Mouse (Mus musculus) stomach, embryonic 16.5 days (tissue): ENCODE data around the gene Olfr71. TPM values are rescaled to one million over a fixed set of nuclear protein-coding genes. Genes with fewer than 3 reads are reported as not detected.
A peak's percentile ranks its signal among the peaks of the same experiment; 100 is the strongest.

Experiments used
- ATAC-seq: fragments of 200-750 bp; cut with Nextera tagmentation; 2 replicates; pipeline ENCODE4 v1.8.0; 2017; ENCODE audit warnings: moderate number of reproducible peaks, moderate TSS enrichment; ENCODE audit not compliant: insufficient read depth, low FRiP score
- H3K27ac ChIP-seq: fragments of 300-500 bp; sonication (generic); 2 replicates; pipeline ENCODE4 v1.5.1; 2014; ENCODE audit warnings: low read length
- H3K27me3 ChIP-seq: fragments of 300-500 bp; sonication (generic); 2 replicates; pipeline ENCODE4 v1.6.1; 2014; ENCODE audit warnings: low read length, control low read depth, mixed read lengths; ENCODE audit not compliant: control insufficient read depth, insufficient read depth
- H3K36me3 ChIP-seq: fragments of 300-500 bp; sonication (generic); 2 replicates; pipeline ENCODE4 v1.6.1; 2014; ENCODE audit warnings: low read length; ENCODE audit not compliant: control insufficient read depth, insufficient read depth
- H3K4me1 ChIP-seq: fragments of 300-500 bp; sonication (generic); 2 replicates; pipeline ENCODE4 v1.6.1; 2014; ENCODE audit warnings: low read length, control low read depth, mixed read lengths; ENCODE audit not compliant: control insufficient read depth, insufficient read depth
- H3K4me2 ChIP-seq: fragments of 300-500 bp; sonication (generic); 2 replicates; pipeline ENCODE4 v1.6.1; 2014; ENCODE audit warnings: low read depth, low read length, mixed read lengths
- H3K4me3 ChIP-seq: fragments of 300-500 bp; sonication (generic); replicated peaks from 2 replicates; pipeline ENCODE4 v1.5.1; 2014; ENCODE audit warnings: mild to moderate bottlenecking, low read length
- H3K9ac ChIP-seq: fragments of 300-500 bp; sonication (generic); 2 replicates; pipeline ENCODE4 v1.6.1; 2014; ENCODE audit warnings: low read length
- H3K9me3 ChIP-seq: fragments of 300-500 bp; sonication (generic); replicated peaks from 2 replicates; pipeline ENCODE4 v1.6.1; 2016; ENCODE audit warnings: low read length, control low read depth; ENCODE audit not compliant: control insufficient read depth
- WGBS: fragments of 180-500 bp; shearing (Covaris S2); extraction: QIAGEN DNeasy Blood & Tissue Kit; methylation state at CpG from one replicate; pipeline ENCODE4 v1.1.7; 2014; 5-methylcytosine and 5-hydroxymethylcytosine counted together
- polyA plus RNA-seq: library from polyadenylated mRNA; unstranded; fragments of >200 nt; fragmentation: Nextera tagmentation; extraction: Ambion mirVana; gene quantifications from 2 replicates; pipeline ENCODE4 v1.2.1, GENCODE M21; 2015

Olfr71 gene
- polyA plus RNA-seq, 1 experiment from 2014 or later: not detected

DNA sequence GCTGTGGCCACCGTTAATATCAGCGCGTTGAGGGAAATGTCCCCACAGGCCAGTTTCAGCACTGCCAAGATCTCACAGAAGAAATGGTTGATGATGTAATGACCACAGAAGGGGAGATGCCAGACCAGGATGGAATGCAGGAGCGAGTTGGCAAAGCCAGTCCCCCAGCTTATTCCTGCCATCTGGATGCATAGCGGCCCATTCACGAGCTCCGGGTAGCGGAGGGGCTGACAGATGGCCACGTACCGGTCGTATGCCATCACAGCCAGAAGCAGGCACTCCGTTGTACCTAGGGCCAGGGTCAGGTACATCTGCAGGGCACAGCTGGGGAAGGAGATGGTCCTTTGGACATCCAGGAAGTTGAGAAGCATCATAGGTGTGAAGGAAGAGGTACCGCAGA, 13.5 kb downstream of the Olfr71 start:
- H3K27ac ChIP-seq: no peak overlapping the region
- H3K9me3 ChIP-seq: no peaks in the 10 kb centered on the region
- 90% methylated on average over 13 of the region's 13 CpGs for WGBS

DNA sequence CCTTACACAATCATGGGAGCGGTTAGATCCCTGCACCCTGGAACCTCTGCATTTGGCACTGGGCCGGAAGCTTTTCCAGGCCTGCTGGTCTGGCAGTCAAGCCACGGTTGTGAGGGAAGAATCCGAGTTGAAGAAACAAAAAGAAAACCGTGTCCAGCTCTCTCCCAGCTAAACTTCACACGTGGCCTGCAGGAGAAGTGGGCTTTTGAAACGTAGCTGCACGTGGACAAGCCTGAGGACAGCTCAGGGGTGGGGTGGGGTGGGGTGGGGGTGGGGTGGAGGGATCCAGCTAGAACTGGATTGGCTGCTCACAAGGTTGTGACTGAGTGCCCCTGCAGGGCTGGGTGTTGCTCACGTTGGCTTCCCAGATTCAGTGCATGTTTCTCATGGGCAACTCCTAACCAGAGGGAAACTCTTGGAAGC, 14.8 kb downstream of the Olfr71 start:
- no peaks in the 10 kb centered on the region for H3K9me3 ChIP-seq
- peak; percentile 70; the same call in 1 of the 2 replicates for ATAC-seq
- H3K27ac ChIP-seq: 0 out of 2 replicates have a peak overlapping the region, but pooled peaks have one; percentile 19
- no peaks in the 10 kb centered on the region for H3K27me3 ChIP-seq
- no peaks in the 10 kb centered on the region for H3K36me3 ChIP-seq
- WGBS: 20% methylated on average over 9 of the region's 9 CpGs
- H3K9ac ChIP-seq: no peak overlapping the region
- H3K4me2 ChIP-seq: no peak overlapping the region; the same call in 1 of the 2 replicates
- H3K4me3 ChIP-seq: no peak overlapping the region
- H3K4me1 ChIP-seq: peaks cover 3% of the 10 kb centered on the region; the same call in 1 of the 2 replicates

More for the DNA sequence above, 13.5 kb downstream of the Olfr71 start:
- no peak overlapping the region for H3K4me2 ChIP-seq
- peaks cover 3% of the 10 kb centered on the region; the same call in 1 of the 2 replicates for H3K4me1 ChIP-seq
- H3K4me3 ChIP-seq: no peak overlapping the region
- H3K9ac ChIP-seq: no peak overlapping the region
- no peaks in the 10 kb centered on the region for H3K27me3 ChIP-seq
- ATAC-seq: no peak
- no peaks in the 10 kb centered on the region for H3K36me3 ChIP-seq

DNA sequence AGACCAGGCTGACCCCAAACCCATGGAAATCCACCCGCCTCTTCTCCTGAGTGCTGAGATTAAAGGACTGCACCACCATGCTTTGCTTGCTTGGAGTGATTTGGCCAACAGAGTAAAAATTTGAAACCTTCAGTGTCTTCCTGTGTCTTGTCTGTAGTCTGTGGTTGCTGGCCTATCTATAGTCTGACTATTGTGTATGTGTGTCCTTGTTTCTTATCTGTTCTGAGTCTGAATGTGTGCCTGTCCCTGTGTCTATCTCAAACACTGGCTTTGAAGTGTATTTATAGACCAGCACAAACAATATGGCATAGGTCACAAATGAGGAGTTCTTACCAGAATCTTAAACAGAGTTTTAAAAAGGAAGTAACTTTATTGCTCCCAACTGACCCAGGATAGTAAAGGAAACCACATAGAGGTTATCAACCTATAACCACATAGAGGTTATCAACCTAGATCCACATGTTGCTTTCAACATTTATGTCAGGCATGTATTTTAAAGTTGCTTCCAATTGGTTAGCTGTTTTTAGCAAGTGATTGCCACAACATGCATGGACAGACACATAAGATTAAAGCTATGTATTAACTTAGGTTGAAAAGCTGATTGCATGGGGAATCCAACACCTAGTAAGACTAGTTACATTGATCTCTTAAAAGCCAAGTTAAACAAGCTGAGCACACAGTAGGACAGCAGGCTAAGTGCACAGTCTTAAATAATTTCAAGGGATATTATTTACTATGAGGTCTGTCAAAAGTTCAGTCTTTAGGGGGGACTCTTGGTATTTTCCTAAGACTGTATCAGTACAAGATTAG, 15.4 kb downstream of the Olfr71 start:
- H3K4me1 ChIP-seq: peaks cover 3% of the 10 kb centered on the region; the same call in 1 of the 2 replicates
- H3K9ac ChIP-seq: no peak overlapping the region
- no peaks in the 10 kb centered on the region for H3K27me3 ChIP-seq
- H3K27ac ChIP-seq: 0 out of 2 replicates have a peak overlapping the region, but pooled peaks have one; percentile 19
- 88% methylated on average over 1 of the region's 1 CpGs for WGBS
- no peak overlapping the region for H3K4me2 ChIP-seq
- no peaks in the 10 kb centered on the region for H3K36me3 ChIP-seq
- no peak for ATAC-seq
- no peaks in the 10 kb centered on the region for H3K9me3 ChIP-seq
- H3K4me3 ChIP-seq: no peak overlapping the region

DNA sequence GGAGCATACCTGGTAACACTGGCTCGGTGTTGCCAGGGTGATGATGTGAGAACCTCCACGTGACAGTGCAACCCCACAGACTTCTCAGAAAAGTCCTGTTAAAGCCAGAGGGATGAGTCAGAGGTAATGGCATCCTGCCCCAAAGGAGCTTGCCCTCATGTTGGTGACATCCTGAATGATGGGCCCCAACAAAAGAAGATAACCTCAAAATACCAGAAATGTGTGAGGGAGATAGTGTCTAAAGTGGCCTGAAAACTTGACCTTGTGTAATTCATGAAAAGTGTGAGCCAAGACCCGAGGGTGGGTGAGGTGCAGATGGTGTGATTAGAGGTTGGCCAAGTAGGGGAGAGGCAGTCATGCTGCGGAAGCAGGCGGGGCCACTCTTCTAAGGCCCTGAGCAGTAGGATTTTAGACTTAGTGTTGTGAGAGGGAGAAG, 16.2 kb downstream of the Olfr71 start:
- no peak overlapping the region for H3K9ac ChIP-seq
- H3K27ac ChIP-seq: no peak overlapping the region
- H3K36me3 ChIP-seq: no peaks in the 10 kb centered on the region
- H3K27me3 ChIP-seq: no peaks in the 10 kb centered on the region
- WGBS: 56% methylated on average over 5 of the region's 5 CpGs
- H3K4me1 ChIP-seq: peaks cover 3% of the 10 kb centered on the region; the same call in 1 of the 2 replicates
- no peak overlapping the region for H3K4me3 ChIP-seq
- H3K9me3 ChIP-seq: no peaks in the 10 kb centered on the region
- H3K4me2 ChIP-seq: no peak overlapping the region
- ATAC-seq: no peak; the same call in 1 of the 2 replicates

DNA sequence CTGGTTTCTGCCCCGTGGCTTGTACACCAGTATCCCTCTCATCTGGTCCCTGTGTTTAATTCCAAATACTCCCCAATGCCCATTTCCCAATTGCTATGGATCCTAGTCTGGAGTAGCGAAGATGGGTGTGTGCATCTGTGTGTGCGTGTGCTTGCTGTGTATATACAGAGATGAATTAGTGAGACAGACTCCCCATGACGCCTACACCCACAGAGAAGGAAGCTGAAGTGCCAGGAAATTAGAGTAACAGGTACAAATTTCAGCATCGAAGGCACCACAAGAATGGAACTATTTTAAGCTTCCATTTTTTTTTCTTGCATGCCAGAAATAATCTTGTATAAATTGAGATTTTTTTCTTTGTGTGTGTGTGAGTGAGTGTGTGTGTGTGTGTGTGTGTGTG, 19.0 kb downstream of the Olfr71 start:
- no peak for ATAC-seq
- H3K27ac ChIP-seq: no peak overlapping the region
- 69% methylated on average over 5 of the region's 5 CpGs for WGBS
- H3K9me3 ChIP-seq: no peaks in the 10 kb centered on the region
- no peak overlapping the region for H3K4me2 ChIP-seq
- H3K4me3 ChIP-seq: no peak overlapping the region
- H3K4me1 ChIP-seq: peaks cover 3% of the 10 kb centered on the region; the same call in 1 of the 2 replicates
- no peaks in the 10 kb centered on the region for H3K36me3 ChIP-seq
- no peaks in the 10 kb centered on the region for H3K27me3 ChIP-seq
- H3K9ac ChIP-seq: no peak overlapping the region

DNA sequence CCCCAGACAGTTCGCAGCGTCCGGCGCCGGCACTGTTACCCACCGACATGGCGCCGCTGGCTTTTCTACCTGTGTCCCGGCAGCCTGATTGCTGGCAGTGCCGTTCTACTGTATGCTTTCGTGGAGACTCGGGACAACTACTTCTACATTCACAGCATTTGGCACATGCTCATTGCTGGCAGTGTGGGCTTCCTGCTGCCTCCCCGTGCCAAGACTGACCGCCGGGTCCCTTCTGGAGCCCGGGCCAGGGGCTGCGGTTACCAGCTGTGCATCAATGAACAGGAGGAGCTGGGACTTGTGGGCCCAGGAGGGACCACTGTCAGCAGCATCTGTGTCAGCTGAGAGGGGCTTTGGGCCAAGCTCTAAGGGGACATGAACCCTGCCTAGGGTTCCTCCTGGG, 20.0 kb downstream of the Olfr71 start:
- Histone ChIP-seq H3K9me3 (no peaks in the 10 kb centered on the region), H3K4me1 (no peaks in the 10 kb centered on the region), H3K4me2 (no peak overlapping the region), H3K36me3 (no peaks in the 10 kb centered on the region), H3K27ac (no peak overlapping the region), H3K27me3 (no peaks in the 10 kb centered on the region), H3K9ac (no peak overlapping the region), H3K4me3 (no peak overlapping the region)
- WGBS: 95% methylated on average over 17 of the region's 17 CpGs
- no peak for ATAC-seq

DNA sequence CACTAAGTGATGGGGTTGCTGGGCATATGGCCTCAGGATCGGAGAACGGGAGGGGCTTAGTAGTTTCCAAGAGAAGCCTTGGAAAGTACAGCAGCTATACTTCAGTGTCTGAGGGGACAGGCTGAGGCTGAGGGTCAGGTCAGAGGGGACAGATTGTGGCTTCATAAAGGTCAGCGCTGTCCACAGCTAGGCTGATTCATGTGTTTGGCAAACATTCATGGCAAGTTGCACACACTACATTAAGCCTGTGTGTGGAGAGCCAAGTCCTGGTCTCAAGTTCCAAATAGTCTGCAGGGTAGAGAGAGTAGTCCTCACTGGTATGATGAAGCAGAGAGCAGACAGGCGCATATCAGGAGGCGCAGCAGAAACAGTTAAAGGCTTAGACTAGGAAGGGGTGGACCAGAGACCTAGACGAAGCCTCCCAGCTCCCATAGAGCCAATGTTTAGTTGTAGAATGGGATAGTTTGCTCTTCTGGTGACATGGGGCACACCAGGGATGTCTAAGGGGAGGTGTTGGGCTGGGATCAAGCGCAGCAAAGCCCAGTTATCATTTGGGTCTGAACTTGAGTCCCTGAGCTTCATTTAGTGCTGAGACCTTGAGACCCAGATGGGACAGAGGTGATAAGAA, 30.5 kb downstream of the Olfr71 start:
- H3K27me3 ChIP-seq: no peaks in the 10 kb centered on the region
- no peak overlapping the region for H3K9ac ChIP-seq
- no peak overlapping the region for H3K4me3 ChIP-seq
- H3K9me3 ChIP-seq: no peaks in the 10 kb centered on the region
- H3K36me3 ChIP-seq: no peaks in the 10 kb centered on the region
- H3K4me1 ChIP-seq: no peaks in the 10 kb centered on the region
- no peak for ATAC-seq
- no peak overlapping the region for H3K27ac ChIP-seq
- WGBS: 79% methylated on average over 7 of the region's 7 CpGs
- no peak overlapping the region for H3K4me2 ChIP-seq

DNA sequence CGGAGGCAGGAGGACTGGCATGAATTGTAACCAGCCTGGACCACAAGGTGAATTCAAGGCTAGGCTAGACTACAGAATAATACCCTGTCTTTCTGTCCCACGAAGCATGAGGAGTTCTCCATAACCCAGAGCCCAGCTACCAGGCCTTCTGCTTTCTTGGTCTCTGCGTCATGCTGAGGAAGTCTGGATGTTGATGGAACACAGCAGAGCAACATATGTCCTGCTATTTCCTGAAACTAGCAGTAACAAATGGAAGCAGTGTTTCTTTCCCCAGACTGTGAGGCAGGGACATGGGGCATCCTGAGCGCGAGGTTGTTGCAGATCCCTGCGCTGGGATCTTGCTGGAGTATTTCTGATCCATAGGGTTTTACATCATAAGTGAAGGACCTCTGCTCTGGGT, 31.5 kb downstream of the Olfr71 start:
- 85% methylated on average over 6 of the region's 6 CpGs for WGBS
- Histone ChIP-seq H3K36me3 (no peaks in the 10 kb centered on the region), H3K9ac (no peak overlapping the region), H3K27ac (no peak overlapping the region), H3K4me1 (no peaks in the 10 kb centered on the region), H3K9me3 (no peaks in the 10 kb centered on the region), H3K27me3 (no peaks in the 10 kb centered on the region), H3K4me2 (no peak overlapping the region), H3K4me3 (no peak overlapping the region)
- ATAC-seq: no peak

DNA sequence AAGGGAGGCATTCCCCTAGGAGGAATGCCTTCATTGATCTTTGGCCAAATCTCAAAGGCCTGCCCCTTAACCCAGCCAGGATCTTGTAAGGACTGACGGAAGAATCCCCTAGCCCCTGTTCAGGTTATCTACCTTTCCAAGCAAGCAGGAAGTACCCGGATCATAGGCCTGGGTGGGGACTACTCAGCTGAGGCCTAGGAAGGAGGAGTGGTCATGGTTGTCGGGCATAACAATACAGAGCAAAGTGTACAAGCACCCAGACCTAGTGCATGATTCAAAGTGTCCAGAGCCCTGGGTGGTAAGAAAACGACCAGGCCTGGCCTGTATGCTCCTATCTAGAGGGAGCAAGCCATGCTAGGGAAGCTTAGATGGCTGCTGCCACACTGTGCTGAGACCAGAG, 34.4 kb downstream of the Olfr71 start:
- H3K9ac ChIP-seq: no peak overlapping the region
- no peak overlapping the region for H3K4me2 ChIP-seq
- ATAC-seq: no peak; the same call in 1 of the 2 replicates
- WGBS: 57% methylated on average over 4 of the region's 4 CpGs
- no peaks in the 10 kb centered on the region for H3K9me3 ChIP-seq
- peaks cover 2% of the 10 kb centered on the region; the same call in 1 of the 2 replicates for H3K4me1 ChIP-seq
- no peak overlapping the region for H3K4me3 ChIP-seq
- H3K27me3 ChIP-seq: no peaks in the 10 kb centered on the region
- no peaks in the 10 kb centered on the region for H3K36me3 ChIP-seq
- H3K27ac ChIP-seq: no peak overlapping the region
